Mouse (Mus musculus) lung, embryonic 15.5 days (tissue): ENCODE data around the gene Ppp1r11. TPM values are rescaled to one million over a fixed set of nuclear protein-coding genes. Genes with fewer than 3 reads are reported as not detected.

Source experiments
- ATAC-seq: fragments of 200-750 bp; cut with Nextera tagmentation; 2 replicates; pipeline ENCODE4 v1.8.0; 2017; ENCODE audit warnings: moderate number of reproducible peaks, borderline replicate concordance; ENCODE audit not compliant: low FRiP score, low TSS enrichment; ENCODE audit errors: extremely low read depth
- H3K27ac ChIP-seq: fragments of 300-500 bp; sonication (generic); 2 replicates; pipeline ENCODE4 v1.5.1; 2015; ENCODE audit warnings: moderate library complexity, mild to moderate bottlenecking, inconsistent platforms
- H3K27me3 ChIP-seq: fragments of 300-500 bp; sonication (generic); 2 replicates; pipeline ENCODE4 v1.6.1; 2015; ENCODE audit warnings: inconsistent platforms
- H3K36me3 ChIP-seq: fragments of 300-500 bp; sonication (generic); 2 replicates; pipeline ENCODE4 v1.6.1; 2015; ENCODE audit warnings: inconsistent platforms
- H3K4me1 ChIP-seq: fragments of 300-500 bp; sonication (generic); 2 replicates; pipeline ENCODE4 v1.6.1; 2015; ENCODE audit warnings: inconsistent platforms
- H3K4me2 ChIP-seq: fragments of 300-500 bp; sonication (generic); 2 replicates; pipeline ENCODE4 v1.6.1; 2015; ENCODE audit warnings: inconsistent platforms, mild to moderate bottlenecking, moderate library complexity
- H3K4me3 ChIP-seq: fragments of 300-500 bp; sonication (generic); 2 replicates; pipeline ENCODE4 v1.5.1; 2015; ENCODE audit warnings: mild to moderate bottlenecking, inconsistent platforms
- H3K9ac ChIP-seq: fragments of 300-500 bp; sonication (generic); 2 replicates; pipeline ENCODE4 v1.6.1; 2015; ENCODE audit warnings: inconsistent platforms
- H3K9me3 ChIP-seq: fragments of 300-500 bp; sonication (generic); 2 replicates; pipeline ENCODE4 v1.6.1; 2016; ENCODE audit warnings: inconsistent platforms
- WGBS: fragments of 180-500 bp; shearing (Covaris S2); methylation state at CpG from one replicate; pipeline ENCODE4 v1.1.7; 2015; 5-methylcytosine and 5-hydroxymethylcytosine counted together
- polyA plus RNA-seq: library from polyadenylated mRNA; unstranded; fragments of >200 nt; fragmentation: Nextera tagmentation; extraction: Ambion mirVana; gene quantifications from 2 replicates; pipeline ENCODE4 v1.2.1, GENCODE M21; 2015

Ppp1r11 gene
- polyA plus RNA-seq, 1 experiment from 2014 or later = 104 TPM

GRCm38 (mm10) chr17:36982253-36983155, 31.0 kb upstream of the Ppp1r11 start:
- no peaks in the 10 kb centered on the region for H3K9me3 ChIP-seq
- WGBS = 31% methylated on average over 5 of the region's 5 CpGs
- peaks cover 6% of the 10 kb centered on the region; the same call in 1 of the 2 replicates for H3K27me3 ChIP-seq
- no peak overlapping the region for H3K9ac ChIP-seq
- peak overlapping the region; percentile 69 for H3K27ac ChIP-seq
- H3K4me1 ChIP-seq = peaks cover 10% of the 10 kb centered on the region; the same call in 1 of the 2 replicates
- ATAC-seq = peak; percentile 15; the same call in 1 of the 2 replicates
- H3K4me2 ChIP-seq = no peak overlapping the region
- no peaks in the 10 kb centered on the region for H3K36me3 ChIP-seq
- no peak overlapping the region for H3K4me3 ChIP-seq

- H3K4me1 ChIP-seq = peaks cover 10% of the 10 kb centered on the region; the same call in 1 of the 2 replicates
- ATAC-seq = no peak
- no peaks in the 10 kb centered on the region for H3K36me3 ChIP-seq
- peak overlapping the region; percentile 45; the same call in 1 of the 2 replicates for H3K4me2 ChIP-seq
- WGBS = 3% methylated on average over 4 of the region's 4 CpGs
- H3K27me3 ChIP-seq = no peaks in the 10 kb centered on the region; the same call in 1 of the 2 replicates
- H3K27ac ChIP-seq = 0 out of 2 replicates have a peak overlapping the region, but pooled peaks have one; percentile 69
- H3K9me3 ChIP-seq = no peaks in the 10 kb centered on the region
- no peak overlapping the region for H3K4me3 ChIP-seq
- no peak overlapping the region for H3K9ac ChIP-seq
These were observed 30.3 kb upstream of the Ppp1r11 start for GRCm38 (mm10) chr17:36981845-36982244.

GRCm38 (mm10) chr17:36981221-36981813, 29.8 kb upstream of the Ppp1r11 start, which contains the start of gene 2410137M14Rik:
Gene 2410137M14Rik, minus strand, starts transcription at chr17:36981237.
- Histone ChIP-seq H3K4me3 (peak within 1 kb of the TSS; percentile 7; the same call in 1 of the 2 replicates), H3K9me3 (no peaks in the 10 kb centered on the region), H3K36me3 (no peaks in the 10 kb centered on the region), H3K4me1 (peaks cover 10% of the 10 kb centered on the region; the same call in 1 of the 2 replicates), H3K27me3 (no peaks in the 10 kb centered on the region; the same call in 1 of the 2 replicates), H3K27ac (0 out of 2 replicates have a peak within 1 kb of the TSS, but pooled peaks have one; percentile 69), H3K4me2 (peak within 1 kb of the TSS; percentile 45), H3K9ac (no peak within 1 kb of the TSS)
- no peak for ATAC-seq
- 9% methylated on average over 18 of the region's 18 CpGs for WGBS

GRCm38 (mm10) chr17:36973271-36973787, 21.8 kb upstream of the Ppp1r11 start:
- ATAC-seq = no peak
- H3K9me3 ChIP-seq = no peaks in the 10 kb centered on the region
- H3K27ac ChIP-seq = no peak overlapping the region
- 65% methylated on average over 8 of the region's 8 CpGs for WGBS
- no peaks in the 10 kb centered on the region for H3K27me3 ChIP-seq
- no peaks in the 10 kb centered on the region for H3K4me1 ChIP-seq
- H3K4me2 ChIP-seq = no peak overlapping the region
- no peaks in the 10 kb centered on the region for H3K36me3 ChIP-seq
- no peak overlapping the region for H3K4me3 ChIP-seq
- H3K9ac ChIP-seq = no peak overlapping the region

- WGBS = 67% methylated on average over 3 of the region's 3 CpGs
- ATAC-seq = no peak
- H3K27ac ChIP-seq = no peak overlapping the region
- no peaks in the 10 kb centered on the region for H3K9me3 ChIP-seq
- no peak overlapping the region for H3K4me3 ChIP-seq
- no peaks in the 10 kb centered on the region for H3K36me3 ChIP-seq
- no peak overlapping the region for H3K9ac ChIP-seq
- no peaks in the 10 kb centered on the region for H3K4me1 ChIP-seq
- H3K4me2 ChIP-seq = no peak overlapping the region
- no peaks in the 10 kb centered on the region for H3K27me3 ChIP-seq
These were observed 21.2 kb upstream of the Ppp1r11 start for GRCm38 (mm10) chr17:36972791-36973190.

- Histone ChIP-seq H3K4me3 (no peak overlapping the region), H3K36me3 (no peaks in the 10 kb centered on the region), H3K27ac (no peak overlapping the region), H3K9ac (no peak overlapping the region), H3K27me3 (no peaks in the 10 kb centered on the region), H3K9me3 (no peaks in the 10 kb centered on the region), H3K4me1 (no peaks in the 10 kb centered on the region), H3K4me2 (no peak overlapping the region)
- 78% methylated on average over 6 of the region's 6 CpGs for WGBS
- ATAC-seq = no peak
These were observed 19.8 kb upstream of the Ppp1r11 start for GRCm38 (mm10) chr17:36971172-36971850.

GRCm38 (mm10) chr17:36970316-36970890, 18.9 kb upstream of the Ppp1r11 start:
- Histone ChIP-seq H3K4me1 (no peaks in the 10 kb centered on the region), H3K9me3 (no peaks in the 10 kb centered on the region), H3K4me3 (no peak overlapping the region), H3K27me3 (no peaks in the 10 kb centered on the region), H3K36me3 (no peaks in the 10 kb centered on the region), H3K27ac (no peak overlapping the region), H3K9ac (no peak overlapping the region), H3K4me2 (no peak overlapping the region)
- no peak for ATAC-seq
- 65% methylated on average over 14 of the region's 14 CpGs for WGBS

- 78% methylated on average over 1 of the region's 1 CpGs for WGBS
- Histone ChIP-seq H3K27me3 (no peaks in the 10 kb centered on the region), H3K36me3 (no peaks in the 10 kb centered on the region), H3K4me2 (no peak overlapping the region), H3K4me1 (no peaks in the 10 kb centered on the region), H3K9me3 (no peaks in the 10 kb centered on the region), H3K4me3 (no peak overlapping the region), H3K27ac (no peak overlapping the region), H3K9ac (no peak overlapping the region)
- no peak for ATAC-seq
These were observed 15.3 kb upstream of the Ppp1r11 start for GRCm38 (mm10) chr17:36966875-36967274.

GRCm38 (mm10) chr17:36961125-36961524, 9.6 kb upstream of the Ppp1r11 start:
- WGBS = 36% methylated on average over 1 of the region's 1 CpGs
- ATAC-seq = no peak
- H3K4me2 ChIP-seq = no peak overlapping the region
- H3K36me3 ChIP-seq = peaks cover 4% of the 10 kb centered on the region; the same call in 1 of the 2 replicates
- no peak overlapping the region for H3K4me3 ChIP-seq
- H3K27ac ChIP-seq = no peak overlapping the region
- peaks cover 12% of the 10 kb centered on the region for H3K4me1 ChIP-seq
- no peaks in the 10 kb centered on the region for H3K9me3 ChIP-seq
- H3K27me3 ChIP-seq = no peaks in the 10 kb centered on the region
- no peak overlapping the region for H3K9ac ChIP-seq

- ATAC-seq = no peak
- peak overlapping the region; percentile 56 for H3K9ac ChIP-seq
- 7% methylated on average over 12 of the region's 12 CpGs for WGBS
These were observed 7.3 kb upstream of the Ppp1r11 start for GRCm38 (mm10) chr17:36958884-36959283.

More at GRCm38 (mm10) chr17:36958884-36959283, 7.3 kb upstream of the Ppp1r11 start:
- Histone ChIP-seq H3K27me3 (no peaks in the 10 kb centered on the region), H3K4me2 (peak overlapping the region; percentile 76), H3K9me3 (no peaks in the 10 kb centered on the region), H3K36me3 (peaks cover 18% of the 10 kb centered on the region; the same call in 1 of the 2 replicates), H3K4me3 (peak overlapping the region; percentile 68), H3K4me1 (peaks cover 12% of the 10 kb centered on the region), H3K27ac (peak overlapping the region; percentile 49)
